Mouse (Mus musculus): ENCODE results near the gene Cog4. TPM values are rescaled to one million over a fixed set of nuclear protein-coding genes. Genes with fewer than 3 reads are reported as not detected.
"Not testable (repeated sequence)": the region's sequence is repeated elsewhere in the genome, so short reads cannot be mapped to it uniquely, and the experiment has no call there.

The Cog4 gene
- polyA plus RNA-seq, 1 experiment = 29.3 TPM

GRCm38 (mm10) chr8:110821960-110822359 lies 24.4 kb upstream of the Cog4 start:
- 76% methylated on average over 3 of the region's 3 CpGs for WGBS
- DNase-seq (ENCODE audit: low read depth, low spot score) = no peak

DNA sequence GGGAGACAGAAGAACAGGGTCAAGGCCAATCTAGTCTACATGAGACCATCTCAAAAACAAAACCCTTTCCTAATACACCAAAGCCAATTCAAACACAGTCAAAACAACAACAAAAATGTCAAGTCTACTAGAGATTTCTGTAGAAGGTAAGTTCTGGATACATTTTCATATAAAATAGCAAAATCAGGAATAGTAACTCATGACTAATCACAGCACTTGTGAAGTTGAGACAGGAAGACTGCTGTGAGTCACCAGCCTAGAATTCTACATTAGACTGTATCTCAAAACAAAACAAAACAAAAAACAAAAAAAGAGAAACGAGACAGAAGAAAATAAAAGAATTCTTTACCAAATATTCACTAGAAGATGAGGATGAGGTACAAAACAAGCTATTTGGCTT lies 21.5 kb upstream of the Cog4 start:
- DNase-seq (ENCODE audit: low read depth, low spot score) = no peak
- 65% methylated on average over 1 of the region's 1 CpGs for WGBS

- 72% methylated on average over 3 of the region's 3 CpGs for WGBS
- DNase-seq (ENCODE audit: low read depth, low spot score) = no peak
Observed at GRCm38 (mm10) chr8:110828511-110828910, 17.9 kb upstream of the Cog4 start.

- 60% methylated on average over 3 of the region's 3 CpGs for WGBS
- DNase-seq (ENCODE audit: low read depth, low spot score) = no peak
Observed at GRCm38 (mm10) chr8:110831956-110832355, 14.4 kb upstream of the Cog4 start.

DNA sequence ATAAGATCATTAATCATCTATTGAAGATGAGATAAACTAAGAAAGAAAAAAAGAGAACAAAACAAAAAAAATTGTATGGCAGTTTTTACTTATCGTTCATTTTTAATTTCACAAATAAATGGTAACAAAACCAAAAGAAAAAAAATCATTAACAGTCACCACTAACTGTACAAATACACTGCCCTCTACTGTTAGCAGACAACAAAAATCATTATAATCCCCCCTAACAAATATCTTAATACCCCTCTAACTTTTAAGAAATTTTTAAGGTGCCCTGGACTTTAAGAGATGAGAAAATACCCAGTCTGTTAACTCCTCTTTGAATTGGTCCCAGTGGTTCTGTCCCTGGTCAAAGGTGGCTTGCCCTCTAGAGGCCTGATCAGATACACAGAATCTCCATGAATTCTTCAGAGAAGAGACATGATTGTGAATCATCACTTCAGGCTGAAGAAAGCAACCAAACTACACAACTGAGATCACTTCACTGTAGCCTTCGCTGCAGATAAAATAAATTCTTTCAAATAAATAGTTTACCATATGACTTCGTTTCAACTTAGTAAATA lies 4.3 kb upstream of the Cog4 start:
- WGBS = 69% methylated on average over 3 of the region's 3 CpGs

DNA sequence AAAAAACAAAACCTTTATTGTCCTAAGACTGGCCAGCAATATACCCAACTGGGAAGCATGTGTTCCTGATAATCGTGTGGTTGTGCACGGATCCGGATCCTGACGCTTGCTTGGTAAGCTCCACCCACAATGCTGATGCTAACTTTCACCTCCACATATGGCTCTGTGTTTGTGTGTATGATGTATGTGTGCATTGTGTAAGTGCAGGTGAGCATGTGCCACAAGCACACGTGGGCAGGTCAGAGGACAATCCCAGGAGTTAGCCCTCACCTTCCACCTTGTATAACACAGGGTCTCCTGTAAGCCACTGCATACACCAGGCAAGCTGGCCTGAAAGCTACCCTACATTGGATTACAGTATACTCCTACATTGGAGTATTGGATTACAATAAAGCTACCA lies 3.2 kb upstream of the Cog4 start:
- DNase-seq (ENCODE audit: low read depth, low spot score) = no peak
- WGBS = 53% methylated on average over 5 of the region's 5 CpGs

More for the DNA sequence above, 4.3 kb upstream of the Cog4 start:
- no peak for DNase-seq (ENCODE audit: low read depth, low spot score)

GRCm38 (mm10) chr8:110844941-110845340 lies 1.5 kb upstream of the Cog4 start:
- no peak for DNase-seq (ENCODE audit: low read depth, low spot score)
- WGBS = 58% methylated on average over 3 of the region's 3 CpGs

DNA sequence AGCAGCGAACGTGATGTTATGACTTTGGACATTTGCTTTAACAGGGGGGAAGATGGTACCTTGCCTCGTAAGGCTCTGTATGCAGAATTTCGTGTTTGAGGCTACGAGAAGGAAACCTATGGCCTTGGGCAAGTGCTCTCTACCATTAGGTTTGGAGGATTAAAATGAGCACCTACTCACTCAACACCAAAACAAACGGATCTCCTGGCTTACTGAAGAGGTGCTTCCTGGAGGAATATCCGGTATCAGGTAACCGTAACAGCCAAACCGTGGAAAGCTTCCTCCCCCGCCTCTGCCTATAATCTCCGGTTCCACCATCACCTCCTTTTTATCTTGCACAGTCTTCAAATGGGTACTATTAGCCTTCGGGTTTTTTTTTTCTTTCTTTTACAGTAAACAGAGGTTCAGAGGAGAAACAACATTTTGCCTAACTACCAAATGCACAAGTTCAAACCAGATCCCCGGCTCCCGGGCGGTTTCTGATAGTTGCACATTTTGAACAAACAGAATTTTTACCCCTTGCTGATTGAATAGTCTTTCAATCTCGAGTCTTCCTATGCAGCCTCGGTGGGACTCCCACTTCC lies 487 bp upstream of the Cog4 start:
- WGBS = 1% methylated on average over 17 of the region's 17 CpGs
- no peak for DNase-seq (ENCODE audit: low read depth, low spot score)

- under 1% methylated on average over 13 of the region's 13 CpGs for WGBS
- no peak for DNase-seq (ENCODE audit: low read depth, low spot score)
Observed at GRCm38 (mm10) chr8:110847171-110847549, 760 bp downstream of the Cog4 start.

DNA sequence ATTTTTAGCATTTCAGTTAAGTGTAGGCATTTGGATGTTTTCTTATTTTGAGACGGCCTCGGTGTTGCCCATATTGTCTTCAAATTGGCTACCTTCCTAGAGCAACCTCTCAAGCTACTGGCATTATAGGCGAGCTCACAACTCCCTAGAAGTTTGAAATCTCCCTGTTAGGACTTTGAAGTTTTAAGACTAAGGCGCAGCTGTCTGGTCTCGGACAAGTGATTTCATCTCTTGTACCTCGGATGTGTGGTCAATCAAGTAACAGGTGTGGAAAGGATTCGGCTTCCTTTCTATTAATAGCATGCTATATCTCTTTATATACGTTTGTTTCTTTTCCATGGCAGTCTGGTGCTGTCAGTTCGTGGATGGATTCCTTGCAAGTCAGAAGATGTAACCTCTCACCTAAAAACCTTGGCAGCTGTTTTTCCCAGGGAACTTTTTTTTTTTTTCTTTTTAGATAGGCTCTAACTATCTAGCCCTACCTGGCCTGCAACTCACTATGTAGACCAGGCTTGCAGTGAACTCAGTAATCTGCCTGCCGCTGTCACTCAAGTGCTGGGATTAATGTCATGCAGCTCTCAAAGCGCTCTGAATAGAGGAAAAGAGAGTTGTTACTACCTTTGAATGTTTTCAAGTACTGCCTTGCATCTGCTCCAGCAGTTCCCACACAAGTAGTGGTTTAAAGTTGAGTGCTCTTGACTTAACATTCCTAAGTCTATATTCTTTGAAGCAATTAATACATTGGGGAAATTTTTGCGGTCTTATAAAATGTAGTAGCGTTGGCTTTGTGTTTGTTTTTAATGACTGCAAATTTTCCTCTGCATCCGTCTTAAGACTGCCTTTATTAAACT lies 1.5 kb downstream of the Cog4 start:
- no peak for DNase-seq (ENCODE audit: low read depth, low spot score)
- 34% methylated on average over 14 of the region's 14 CpGs for WGBS

- no peak for DNase-seq (ENCODE audit: low read depth, low spot score)
Observed at GRCm38 (mm10) chr8:110851186-110851585, 4.8 kb downstream of the Cog4 start.

GRCm38 (mm10) chr8:110856073-110856472 lies 9.7 kb downstream of the Cog4 start:
- not testable (repeated sequence) for DNase-seq (ENCODE audit: low read depth, low spot score)
- 88% methylated on average over 4 of the region's 4 CpGs for WGBS

More at GRCm38 (mm10) chr8:110851186-110851585, 4.8 kb downstream of the Cog4 start:
- WGBS = 92% methylated on average over 10 of the region's 10 CpGs

DNA sequence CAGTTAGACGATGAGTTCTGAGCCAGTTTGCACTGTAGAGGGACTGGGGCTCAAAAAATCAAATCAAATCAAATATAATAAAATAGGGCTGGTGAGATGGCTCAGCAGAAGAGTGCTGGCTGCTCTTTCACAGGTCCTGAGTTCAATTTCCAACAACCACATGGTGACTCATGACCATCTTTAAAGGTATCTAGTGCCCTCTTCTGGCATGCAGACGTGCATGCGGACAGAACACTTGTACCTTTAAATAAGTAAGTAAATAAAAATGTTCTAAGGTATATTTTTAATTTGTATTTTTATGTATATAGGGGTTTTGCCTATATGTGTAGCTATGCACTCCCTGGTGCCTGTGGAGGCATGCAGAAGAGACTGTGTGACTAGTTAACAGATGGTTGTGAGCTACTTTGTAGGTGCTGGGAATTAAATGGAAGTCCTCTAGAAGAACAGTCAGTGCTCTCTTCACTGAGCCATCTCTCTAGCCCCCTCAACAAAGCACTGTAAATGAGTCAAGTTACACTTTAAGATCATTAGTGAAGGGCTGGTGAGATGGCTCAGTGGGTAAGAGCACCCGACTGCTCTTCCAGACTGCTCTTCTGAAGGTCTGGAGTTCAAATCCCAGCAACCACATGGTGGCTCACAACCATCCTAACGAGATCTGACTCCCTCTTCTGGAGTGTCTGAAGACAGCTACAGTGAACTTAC lies 10.5 kb downstream of the Cog4 start:
- no peak for DNase-seq (ENCODE audit: low read depth, low spot score)

DNA sequence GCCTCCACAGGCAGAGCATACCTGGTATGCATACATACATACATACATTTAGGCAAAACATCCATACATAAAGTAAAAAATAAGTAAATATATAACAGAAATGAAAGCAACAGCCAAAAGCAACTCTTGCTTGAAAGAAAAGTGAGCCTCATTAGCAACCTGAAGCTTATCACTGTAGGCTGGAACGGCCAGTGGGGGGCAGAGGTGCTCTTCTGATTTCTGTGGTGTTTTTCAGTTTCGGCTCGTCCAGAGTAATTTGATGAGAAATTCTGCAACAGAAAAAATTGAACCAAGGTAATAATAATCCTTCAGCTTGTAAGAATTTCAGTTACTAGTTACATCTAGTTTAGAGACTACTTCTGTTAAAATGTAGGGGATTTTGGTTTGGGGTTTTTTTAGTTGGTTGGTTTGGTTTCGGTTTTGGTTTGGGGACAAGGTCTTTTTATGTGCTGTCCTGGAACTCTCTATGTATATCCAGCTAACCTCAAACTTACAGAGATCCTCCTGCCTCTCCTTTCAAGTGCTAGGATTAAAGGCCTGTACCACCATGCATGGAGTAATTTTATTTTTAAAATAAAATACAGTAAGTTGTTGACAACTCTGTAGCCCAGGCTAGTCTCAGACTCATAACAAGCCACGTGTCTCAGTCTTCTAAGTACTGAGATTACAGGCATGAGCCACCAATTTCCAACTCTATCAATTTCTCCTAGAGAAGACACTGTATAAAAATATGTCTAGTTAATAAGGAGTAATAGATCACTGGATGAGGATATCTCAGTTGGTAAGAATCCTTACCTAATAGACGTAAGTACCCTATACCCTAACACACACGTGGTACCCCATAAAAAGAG lies 13.5 kb downstream of the Cog4 start:
- 71% methylated on average over 7 of the region's 7 CpGs for WGBS
- DNase-seq (ENCODE audit: low read depth, low spot score) = no peak

More for the DNA sequence above, 10.5 kb downstream of the Cog4 start:
- 70% methylated on average over 5 of the region's 5 CpGs for WGBS

DNA sequence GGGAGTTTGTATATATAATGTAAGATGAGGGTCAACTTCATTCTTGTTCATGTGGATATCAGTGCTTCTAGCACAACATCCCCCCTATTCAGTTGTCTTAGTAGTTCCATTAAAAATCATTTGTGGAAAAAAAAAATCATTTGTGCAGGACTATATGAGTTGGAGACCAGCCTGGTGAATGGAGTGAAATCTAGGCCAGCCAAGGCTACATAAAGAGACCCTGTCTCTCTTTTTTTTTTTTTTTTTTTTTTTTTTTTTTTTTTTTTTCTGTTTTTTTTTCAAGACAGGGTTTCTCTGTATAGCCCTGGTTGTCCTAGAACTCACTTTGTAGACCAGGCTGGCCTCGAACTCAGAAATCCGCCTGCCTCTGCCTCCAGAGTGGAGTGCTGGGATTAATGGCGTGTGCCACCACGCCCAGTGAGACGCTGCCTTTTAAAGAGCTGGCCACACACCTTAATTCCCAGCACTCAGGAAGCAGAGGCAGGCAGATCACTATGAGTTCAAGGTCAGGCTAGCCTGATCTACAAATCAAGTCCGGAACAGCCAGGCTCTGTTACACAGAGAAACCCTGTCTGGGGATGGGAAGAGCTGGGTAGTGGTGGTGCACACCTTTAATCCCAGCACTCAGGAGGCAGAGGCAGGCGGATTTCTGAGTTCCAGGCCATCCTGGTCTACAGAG lies 15.1 kb downstream of the Cog4 start:
- 92% methylated on average over 7 of the region's 7 CpGs for WGBS
- not testable (repeated sequence) for DNase-seq (ENCODE audit: low read depth, low spot score)

- 93% methylated on average over 2 of the region's 2 CpGs for WGBS
- DNase-seq (ENCODE audit: low read depth, low spot score) = no peak
Observed at GRCm38 (mm10) chr8:110870501-110870900, 24.1 kb downstream of the Cog4 start.

GRCm38 (mm10) chr8:110877862-110878261 lies 31.5 kb downstream of the Cog4 start:
- WGBS = 79% methylated on average over 4 of the region's 4 CpGs
- DNase-seq (ENCODE audit: low read depth, low spot score) = no peak

DNA sequence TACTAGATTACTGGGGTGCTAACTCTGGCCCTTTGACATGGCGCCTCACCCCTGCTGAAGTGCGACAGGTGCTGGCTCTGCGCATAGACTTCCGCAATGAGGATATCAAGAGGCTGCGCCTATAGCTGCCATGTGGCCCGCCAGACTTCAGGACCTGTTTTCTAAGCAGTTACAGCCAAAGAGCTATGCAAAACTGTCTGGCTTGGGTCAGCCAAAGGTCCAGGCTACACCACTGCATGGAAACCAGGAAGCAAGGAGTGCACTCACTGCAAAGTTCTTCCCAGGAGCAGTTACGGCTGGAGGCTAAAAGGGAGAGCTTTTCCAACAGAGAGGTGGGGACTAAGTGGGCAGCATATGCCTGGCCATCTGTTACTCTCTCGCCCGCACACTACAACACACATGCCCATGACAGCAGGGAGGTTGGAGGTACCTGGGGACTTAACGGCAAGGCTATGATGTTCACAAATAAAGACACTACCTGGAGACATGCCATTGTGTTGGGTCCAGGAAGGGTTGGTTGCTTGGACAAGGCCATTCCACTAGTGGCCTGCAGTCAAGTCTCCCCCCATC lies 35.4 kb downstream of the Cog4 start:
- WGBS = 94% methylated on average over 10 of the region's 10 CpGs
- no peak for DNase-seq (ENCODE audit: low read depth, low spot score)

DNA sequence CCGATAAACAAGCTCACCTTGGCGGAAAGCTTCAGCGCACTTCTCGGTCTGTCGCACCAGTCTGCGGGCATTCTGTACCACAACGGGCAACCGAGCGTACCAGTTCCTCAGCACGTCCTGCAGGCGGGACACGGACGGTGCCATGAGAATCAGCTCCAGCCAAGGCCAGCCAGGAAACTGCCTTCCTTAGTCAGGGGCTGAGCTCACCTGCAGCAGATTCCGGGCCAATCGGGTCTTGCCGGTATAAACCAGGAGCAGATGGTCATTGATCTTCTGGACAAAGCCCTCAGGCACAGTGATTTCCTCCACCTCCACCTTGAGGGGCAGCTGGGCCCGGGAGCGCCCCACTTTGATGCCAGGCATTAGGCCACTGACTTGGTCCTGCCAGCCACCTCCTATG lies 37.4 kb downstream of the Cog4 start:
- DNase-seq (ENCODE audit: low read depth, low spot score) = no peak
- WGBS = 93% methylated on average over 18 of the region's 18 CpGs

All from large intestine, adult 2 months (tissue).